In the genomic region with DNA sequence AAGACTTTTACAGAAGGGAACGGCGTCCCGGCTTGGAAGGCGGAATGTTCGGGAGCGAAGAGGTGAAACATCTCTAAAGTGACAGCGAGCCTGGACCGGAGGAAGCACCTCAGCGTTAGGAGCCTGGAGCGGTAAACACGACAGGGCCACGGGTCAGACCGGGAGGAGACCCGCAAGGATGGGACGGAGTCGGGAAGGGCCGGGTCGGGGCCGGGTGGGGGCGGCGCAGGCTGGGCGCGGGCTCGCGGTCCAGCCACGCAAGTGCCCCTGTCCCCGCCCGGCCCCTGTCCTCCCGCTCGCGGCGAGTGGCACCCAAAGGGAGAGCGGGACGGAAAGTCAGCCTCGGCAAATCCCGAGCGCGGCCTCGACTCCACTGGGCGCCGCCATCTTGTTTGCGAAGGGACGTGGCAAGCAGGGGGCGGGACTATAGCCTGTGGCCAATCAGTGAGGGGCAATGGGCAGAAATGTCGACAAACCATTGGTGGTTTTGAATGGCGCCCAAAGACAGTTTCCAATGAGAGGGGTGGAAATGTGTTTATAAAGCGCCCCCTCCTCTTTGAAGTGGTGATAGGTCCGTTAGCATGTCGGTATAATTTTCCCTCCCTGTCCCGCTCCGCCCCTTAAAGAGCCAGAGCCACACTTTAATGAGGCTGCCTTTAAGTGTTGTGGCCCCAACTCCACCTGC, we compare ENCODE assay signal across 7 mouse cellular contexts. TPM values are rescaled to one million over a fixed set of nuclear protein-coding genes. Genes with fewer than 3 reads are reported as not detected.
DNase-seq lines count a peak whose midpoint lies in the region; ATAC-seq and TF ChIP-seq lines count a peak whose summit lies in the region.

A gene (minus strand): TSS at position 396 of the 685 bp plus-strand sequence.
A gene (minus strand): TSS at position 413 of the 685 bp plus-strand sequence.

- under 1% methylated on average over 51 of the region's 51 CpGs for WGBS in embryonic facial prominence, embryonic 10.5 days
- WGBS in intestine, postnatal 0 days = under 1% methylated on average over 49 of the region's 51 CpGs
- WGBS in midbrain, embryonic 12.5 days = under 1% methylated on average over 51 of the region's 51 CpGs
- under 1% methylated on average over 51 of the region's 51 CpGs for WGBS in small intestine, adult 2 months

- peak; percentile 96 for DNase-seq in adrenal gland, postnatal 10 days
- peak; percentile 95 for DNase-seq in embryonic facial prominence, embryonic 10.5 days (ENCODE audit: low spot score)
- DNase-seq in gonadal fat pad, adult 2 months (ENCODE audit: low read depth) = peak; percentile 90
- DNase-seq in left cerebral cortex, postnatal 4 days = peak; percentile 97

- H3K4me1 ChIP-seq in embryonic facial prominence, embryonic 10.5 days = peaks cover 43% of the 10 kb centered on the region
- H3K4me1 ChIP-seq in intestine, postnatal 0 days (replicated peaks; ENCODE audit: control insufficient read depth, insufficient read depth, low read length) = no peaks in the 10 kb centered on the region
- H3K4me1 ChIP-seq in midbrain, embryonic 12.5 days = peaks cover 32% of the 10 kb centered on the region
- peaks cover 6% of the 10 kb centered on the region; the same call in 1 of the 2 replicates for H3K4me1 ChIP-seq in small intestine, adult 2 months (ENCODE audit: control insufficient read depth, insufficient read depth, insufficient read length, low read length)

- TF ChIP-seq CTCF in intestine, postnatal 0 days (IDR thresholded peaks at IDR 0.05; ENCODE audit: low read depth) = no peak; the same call in 1 of the 2 replicates
- TF ChIP-seq CTCF in small intestine, adult 2 months (IDR thresholded peaks at IDR 0.05; ENCODE audit: extremely low read depth, insufficient read length, insufficient replicate concordance, low read depth, low read length) = no peak

- peak within 1 kb of the TSS; percentile 70 for H3K4me2 ChIP-seq in intestine, postnatal 0 days (replicated peaks; ENCODE audit: low read depth)
- peak within 1 kb of the TSS; percentile 60 for H3K4me2 ChIP-seq in midbrain, embryonic 12.5 days (replicated peaks)

- H3K27me3 ChIP-seq in embryonic facial prominence, embryonic 10.5 days (replicated peaks; ENCODE audit: low read depth, poor library complexity, severe bottlenecking) = no peaks in the 10 kb centered on the region
- H3K27me3 ChIP-seq in intestine, postnatal 0 days (replicated peaks; ENCODE audit: control insufficient read depth, insufficient read depth, low read length) = no peaks in the 10 kb centered on the region
- no peaks in the 10 kb centered on the region for H3K27me3 ChIP-seq in midbrain, embryonic 12.5 days
- H3K27me3 ChIP-seq in small intestine, adult 2 months (ENCODE audit: control insufficient read depth, insufficient read depth, low read length) = no peaks in the 10 kb centered on the region

- H3K9me3 ChIP-seq in embryonic facial prominence, embryonic 10.5 days = no peaks in the 10 kb centered on the region
- no peaks in the 10 kb centered on the region for H3K9me3 ChIP-seq in intestine, postnatal 0 days (ENCODE audit: control insufficient read depth)
- H3K9me3 ChIP-seq in midbrain, embryonic 12.5 days = no peaks in the 10 kb centered on the region

- ATAC-seq in intestine, postnatal 0 days = peak; percentile 96
- ATAC-seq in midbrain, embryonic 12.5 days (ENCODE audit: low FRiP score, low read depth) = peak; percentile 95

- peak within 1 kb of the TSS; percentile 88 for H3K4me3 ChIP-seq in embryonic facial prominence, embryonic 10.5 days
- peak within 1 kb of the TSS; percentile 81 for H3K4me3 ChIP-seq in intestine, postnatal 0 days (ENCODE audit: low read depth, low read length)
- peak within 1 kb of the TSS; percentile 89 for H3K4me3 ChIP-seq in midbrain, embryonic 12.5 days
- H3K4me3 ChIP-seq in small intestine, adult 2 months (ENCODE audit: low read depth, low read length) = peak within 1 kb of the TSS; percentile 82

- H3K36me3 ChIP-seq in embryonic facial prominence, embryonic 10.5 days (replicated peaks) = peaks cover 25% of the 10 kb centered on the region
- H3K36me3 ChIP-seq in intestine, postnatal 0 days (ENCODE audit: control insufficient read depth, insufficient read depth) = no peaks in the 10 kb centered on the region
- H3K36me3 ChIP-seq in midbrain, embryonic 12.5 days = no peaks in the 10 kb centered on the region
- peaks cover 1% of the 10 kb centered on the region; the same call in 1 of the 2 replicates for H3K36me3 ChIP-seq in small intestine, adult 2 months (ENCODE audit: control insufficient read depth, insufficient read depth, low read length)

- intact Hi-C loops in left cerebral cortex, postnatal 4 days (cut with DNase I) = no loop called here

- peak within 1 kb of the TSS; percentile 95 for H3K27ac ChIP-seq in embryonic facial prominence, embryonic 10.5 days (replicated peaks)
- peak within 1 kb of the TSS; percentile 46; the same call in 1 of the 2 replicates for H3K27ac ChIP-seq in intestine, postnatal 0 days (ENCODE audit: low read depth, low read length)
- peak within 1 kb of the TSS; percentile 61; the same call in 1 of the 2 replicates for H3K27ac ChIP-seq in midbrain, embryonic 12.5 days (replicated peaks)
- H3K27ac ChIP-seq in small intestine, adult 2 months (ENCODE audit: insufficient read depth, low read depth, low read length) = no peak within 1 kb of the TSS

- H3K9ac ChIP-seq in intestine, postnatal 0 days (ENCODE audit: low read depth, low read length) = peak within 1 kb of the TSS; percentile 70
- peak within 1 kb of the TSS; percentile 84 for H3K9ac ChIP-seq in midbrain, embryonic 12.5 days (replicated peaks)

- TF ChIP-seq POLR2A in small intestine, adult 2 months (IDR thresholded peaks at IDR 0.05; ENCODE audit: low read depth, low read length) = no peak; the same call in 1 of the 2 replicates

RNA-seq across cellular contexts. Expression of the first gene that starts in this region (rescaled TPM):
- under 1 TPM in 1 of 2 experiments, not detected in 1; 0.51 TPM for total RNA-seq in adrenal gland, postnatal 10 days (2021)
- 0.31 and 0.49 TPM in 2 replicates for polyA plus RNA-seq in embryonic facial prominence, embryonic 10.5 days (2016; fragmentation: Nextera tagmentation; extraction: Ambion mirVana)
- 0.04 and 0.10 TPM in 2 replicates for polyA plus RNA-seq in gonadal fat pad, adult 2 months (2012; rRNA removed)
- 0.05 TPM in 1 of 2 replicates, not detected in the other for polyA plus RNA-seq in intestine, postnatal 0 days (2015; fragmentation: Nextera tagmentation; extraction: Ambion mirVana)
- under 1 TPM in 1 of 2 experiments, not detected in 1; 0.44 TPM for total RNA-seq in left cerebral cortex, postnatal 4 days (2021)
- polyA plus RNA-seq in midbrain, embryonic 12.5 days (2016; fragmentation: Nextera tagmentation; extraction: Ambion mirVana) = 0.24 and 0.43 TPM in 2 replicates
- polyA plus RNA-seq in small intestine, adult 2 months (2012; rRNA removed) = not detected in 2 replicates

RNA-seq across cellular contexts. Expression of the second gene that starts in this region (rescaled TPM):
- total RNA-seq in adrenal gland, postnatal 10 days (2021) = 10 to 100 TPM; 29.3 to 35.5 TPM
- 80.1 and 80.9 TPM in 2 replicates for polyA plus RNA-seq in embryonic facial prominence, embryonic 10.5 days (2016; fragmentation: Nextera tagmentation; extraction: Ambion mirVana)
- polyA plus RNA-seq in gonadal fat pad, adult 2 months (2012; rRNA removed) = 23.4 and 25.6 TPM in 2 replicates
- 18.4 and 18.8 TPM in 2 replicates for polyA plus RNA-seq in intestine, postnatal 0 days (2015; fragmentation: Nextera tagmentation; extraction: Ambion mirVana)
- 10 to 100 TPM; 31.1 to 33.1 TPM for total RNA-seq in left cerebral cortex, postnatal 4 days (2021)
- 60.6 and 64.2 TPM in 2 replicates for polyA plus RNA-seq in midbrain, embryonic 12.5 days (2016; fragmentation: Nextera tagmentation; extraction: Ambion mirVana)
- 16.9 and 26.4 TPM in 2 replicates for polyA plus RNA-seq in small intestine, adult 2 months (2012; rRNA removed)
